Mouse (Mus musculus) embryo, embryonic 9.5 days (tissue): ENCODE results near the gene Smarcc2.
"Not testable (repeated sequence)": the region's sequence is repeated elsewhere in the genome, so short reads cannot be mapped to it uniquely, and the experiment has no call there.

Experiments used
- DNase-seq: peaks from one replicate; pipeline ENCODE4 v3.0.0-alpha.2; 2017; ENCODE audit errors: extremely low spot score

The Smarcc2 gene

DNA sequence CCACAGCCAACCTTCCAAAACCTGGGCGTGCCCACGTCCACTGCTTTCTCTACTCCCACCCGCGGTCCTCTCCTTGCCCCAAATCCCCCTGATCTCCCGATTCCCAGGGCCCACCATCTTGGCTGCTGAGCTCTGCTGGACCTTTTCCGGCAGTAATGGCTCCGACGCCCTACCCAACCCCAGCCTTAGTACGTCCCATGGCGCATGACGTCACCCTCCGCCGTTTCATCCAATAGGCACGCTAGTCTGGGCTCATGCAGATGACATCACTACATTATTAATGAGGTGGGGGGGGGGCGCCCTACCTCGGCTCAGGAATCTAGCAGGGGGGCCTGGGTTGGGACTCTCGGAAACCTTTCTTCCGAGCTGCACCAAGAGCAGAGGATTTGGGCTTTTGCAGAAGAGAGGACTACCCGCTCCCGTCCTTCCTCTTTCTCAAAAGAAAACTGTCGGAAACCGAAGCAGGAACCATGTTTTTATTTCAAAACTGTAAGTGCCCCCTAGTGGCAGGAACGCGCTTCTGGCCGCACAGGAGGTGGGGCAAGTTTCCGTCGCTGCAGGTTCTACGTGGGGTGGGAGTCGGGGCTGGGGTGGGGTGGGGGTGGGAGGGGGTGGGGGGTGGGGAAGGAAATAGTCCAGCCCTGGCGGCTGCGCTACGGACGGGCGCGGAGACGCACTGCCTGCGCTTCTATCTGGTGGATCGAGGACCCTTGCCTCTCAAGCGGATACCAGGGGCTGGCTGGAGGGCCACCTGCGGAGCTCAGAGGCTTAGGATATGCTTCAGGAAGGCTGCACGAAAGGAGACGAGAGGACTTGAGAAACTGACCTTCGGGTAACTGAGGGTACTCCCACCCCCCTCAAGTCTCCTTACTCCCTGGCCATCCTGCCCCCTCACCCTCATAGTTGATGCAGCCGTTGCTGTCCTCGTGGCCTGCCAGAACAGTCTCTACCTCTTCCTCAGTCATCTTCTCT is 34.9 kb downstream of the Smarcc2 start, which contains the start of gene Myl6:
Gene Myl6, minus strand, starts transcription at position 451 of the 972 bp plus-strand sequence.
- DNase-seq = peak; percentile 97

DNA sequence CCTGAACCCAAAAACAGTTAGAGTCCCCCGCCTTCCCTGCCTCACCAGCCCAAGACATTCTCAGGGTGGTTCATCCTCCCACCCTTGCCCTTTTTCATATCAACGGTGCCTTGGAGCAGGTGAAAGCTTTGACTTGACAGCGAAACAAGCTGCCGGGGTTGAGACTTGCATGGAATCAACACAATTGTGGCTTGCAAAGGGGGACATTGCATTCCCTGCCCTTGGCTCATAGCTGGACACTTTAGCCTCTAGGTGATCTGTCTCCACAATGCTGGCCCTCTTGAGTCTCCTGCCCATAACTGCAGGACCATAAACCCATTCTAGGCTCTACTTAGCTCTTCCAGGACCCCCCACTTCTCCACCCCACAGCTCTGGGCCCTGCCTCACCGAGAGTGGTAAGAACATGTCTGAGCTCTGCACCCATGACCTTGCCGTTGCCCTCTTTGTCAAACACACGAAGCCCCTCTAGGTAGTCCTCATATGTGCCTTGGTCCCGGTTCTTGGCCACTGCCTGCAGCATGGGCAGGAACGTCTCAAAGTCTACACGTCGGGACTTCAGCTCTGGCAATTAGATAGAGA is 35.7 kb downstream of the Smarcc2 start:
- DNase-seq = no peak

DNA sequence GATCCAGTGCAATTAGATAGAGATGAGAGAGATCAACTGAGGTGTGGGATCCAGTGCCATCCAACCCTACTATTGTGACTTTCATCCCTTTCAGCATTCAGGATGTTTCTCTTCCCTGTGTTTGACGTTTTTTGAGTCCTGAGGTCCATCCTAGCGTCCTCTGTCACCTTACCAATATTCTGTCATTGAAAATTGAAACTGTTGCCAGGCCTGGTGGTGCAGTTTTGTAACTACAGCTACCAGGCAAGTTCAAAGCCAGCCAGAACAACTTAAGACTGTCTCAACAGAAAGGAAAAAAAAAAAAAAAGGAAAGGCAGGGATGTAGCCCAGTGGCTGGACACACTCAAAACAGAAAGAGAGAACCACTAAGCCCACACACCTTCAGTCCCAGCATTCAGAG is 36.2 kb downstream of the Smarcc2 start:
- no peak for DNase-seq

DNA sequence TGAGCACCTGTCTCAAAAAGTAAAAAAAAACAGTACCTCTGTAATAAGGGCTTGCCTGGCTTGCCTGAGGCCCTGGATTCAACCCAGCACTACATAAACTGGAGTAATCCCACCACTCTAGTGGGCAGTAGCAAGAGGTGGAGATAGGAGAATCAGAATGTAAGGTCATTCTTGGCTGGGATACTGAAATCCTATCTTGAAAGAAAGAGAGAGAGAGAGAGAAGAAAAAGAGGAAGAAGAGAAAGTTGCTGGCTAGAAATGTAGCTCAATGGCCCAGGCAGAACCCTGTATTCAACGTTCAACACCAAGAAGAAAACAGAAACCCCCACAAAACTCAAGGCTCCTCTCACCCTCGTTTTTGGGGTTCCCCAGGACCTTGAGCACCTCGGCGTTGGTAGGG is 36.9 kb downstream of the Smarcc2 start:
- DNase-seq = no peak

DNA sequence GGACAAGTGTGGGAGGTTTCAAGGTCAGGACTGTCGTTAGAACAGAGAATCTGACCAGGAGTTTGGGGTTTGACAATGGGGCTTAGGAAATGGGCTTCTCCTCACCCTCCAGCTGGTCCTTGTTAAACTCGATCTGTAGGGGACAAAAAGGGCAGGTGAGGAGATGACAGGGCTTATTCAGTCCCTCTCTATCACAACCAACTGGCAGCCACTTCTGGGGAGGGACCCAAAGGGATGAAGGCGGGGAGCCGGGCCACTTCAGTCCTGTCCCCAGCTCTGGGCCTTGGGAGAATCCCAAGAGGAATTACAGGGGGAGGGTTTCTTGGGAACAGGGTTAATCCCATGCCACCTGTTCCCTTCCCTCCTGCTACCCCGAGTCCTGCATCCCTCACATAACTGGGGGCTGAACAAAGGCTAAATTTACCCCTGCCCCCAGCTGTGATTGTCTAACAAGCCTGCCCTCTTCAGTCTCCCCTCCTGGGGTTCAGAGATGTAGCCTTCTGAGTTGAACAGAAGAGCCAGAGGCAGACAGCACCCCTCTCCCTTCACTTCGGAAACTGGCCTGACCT is 37.5 kb downstream of the Smarcc2 start:
- no peak for DNase-seq

DNA sequence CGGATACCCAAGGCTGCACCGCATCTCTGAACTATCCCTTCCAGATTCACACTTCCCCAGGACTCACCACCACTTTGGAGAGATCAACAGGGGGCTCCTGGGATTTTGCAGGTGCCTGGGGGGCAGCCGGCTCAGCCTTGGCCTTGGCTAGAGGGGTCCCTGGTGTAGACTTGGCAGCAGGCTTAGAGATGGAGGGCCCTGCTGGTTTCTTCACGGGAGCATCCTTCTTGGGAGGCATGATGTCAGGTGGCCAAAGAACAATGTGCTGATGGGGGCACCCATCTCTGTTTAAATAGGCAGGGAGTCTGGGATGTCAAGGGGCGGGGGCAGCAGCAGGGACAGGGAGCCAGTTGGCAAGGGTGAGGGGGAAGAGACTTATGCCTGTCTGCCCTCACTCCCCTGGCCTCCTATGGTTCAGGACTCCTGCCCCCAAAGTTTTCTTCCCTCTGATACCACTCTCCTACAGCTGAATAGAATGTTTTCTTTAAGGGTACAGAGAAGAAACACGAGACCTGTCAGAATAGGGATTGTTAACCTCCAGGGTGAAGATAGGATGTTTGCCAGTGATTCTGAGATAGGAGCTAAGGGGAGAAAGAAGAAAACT is 38.2 kb downstream of the Smarcc2 start:
- DNase-seq = no peak

DNA sequence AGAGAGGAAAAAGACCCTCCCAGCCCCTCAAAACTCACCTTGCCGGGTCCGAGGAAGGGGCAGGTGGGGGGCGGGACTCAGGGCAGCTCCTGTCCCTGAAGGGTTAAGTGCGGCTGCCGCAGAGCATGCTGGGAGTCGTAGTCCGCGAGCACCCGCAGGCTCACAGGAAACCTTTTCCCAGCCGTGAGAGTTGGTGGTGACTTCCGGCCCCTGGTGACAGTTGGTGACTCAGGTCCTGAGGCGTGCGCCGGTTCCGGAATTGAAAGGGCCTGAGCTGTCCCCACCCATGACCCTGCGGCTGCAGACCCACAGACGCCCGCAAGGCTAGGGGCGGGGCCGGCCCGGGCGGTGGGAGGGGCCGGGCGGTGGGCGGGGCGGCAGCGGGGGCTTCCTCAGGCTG is 39.5 kb downstream of the Smarcc2 start, which contains the start of gene Myl6b:
Gene Myl6b, minus strand, starts transcription at position 96 of the 400 bp plus-strand sequence.
- DNase-seq = peak; percentile 94

DNA sequence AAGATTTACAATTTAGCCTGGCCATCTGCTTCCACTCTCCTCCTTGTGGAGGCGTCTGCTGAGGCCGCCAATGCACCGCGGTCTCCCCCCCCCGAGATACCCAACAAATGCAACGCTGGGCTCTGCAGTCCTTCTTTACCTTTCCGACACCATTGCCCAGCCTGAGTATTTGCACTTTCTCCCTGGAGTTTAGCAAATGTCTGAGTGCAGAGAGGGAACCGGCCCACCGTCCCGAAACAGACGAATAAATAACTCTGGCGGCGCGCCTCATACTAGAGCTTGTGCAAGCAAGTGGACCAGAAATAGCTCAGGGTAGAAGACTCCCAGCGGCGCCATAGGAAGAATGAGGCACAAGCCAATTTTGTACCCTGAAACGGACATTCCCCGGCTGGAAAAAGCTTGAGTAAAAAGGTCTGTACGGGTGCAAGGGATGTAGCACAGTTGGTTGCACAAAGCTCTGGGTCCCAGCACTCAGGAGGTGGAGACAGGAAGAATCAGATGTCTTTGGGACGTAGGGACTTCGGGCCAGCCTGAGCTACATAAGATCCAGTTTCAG is 40.1 kb downstream of the Smarcc2 start:
- peak; percentile 61 for DNase-seq

DNA sequence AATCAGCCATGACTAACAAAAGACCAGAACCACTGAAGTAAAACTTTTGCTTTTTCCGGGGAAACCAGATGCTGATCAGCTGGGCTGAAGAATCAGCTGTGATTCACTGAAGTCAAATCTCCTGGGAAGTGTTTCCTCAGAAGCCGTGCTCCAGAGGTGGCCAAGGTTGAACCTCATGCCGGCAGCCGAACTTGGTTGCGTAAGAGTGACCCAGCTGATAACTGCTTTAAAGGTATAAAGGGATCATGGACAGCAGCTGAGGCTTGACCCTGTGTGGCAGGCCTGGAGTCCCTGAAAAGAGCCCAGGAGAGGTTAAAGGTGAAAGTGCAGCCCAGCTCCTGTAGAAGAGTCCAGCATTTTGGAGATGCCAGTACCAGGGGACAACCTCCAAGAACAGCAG is 43.3 kb downstream of the Smarcc2 start:
- DNase-seq = no peak

DNA sequence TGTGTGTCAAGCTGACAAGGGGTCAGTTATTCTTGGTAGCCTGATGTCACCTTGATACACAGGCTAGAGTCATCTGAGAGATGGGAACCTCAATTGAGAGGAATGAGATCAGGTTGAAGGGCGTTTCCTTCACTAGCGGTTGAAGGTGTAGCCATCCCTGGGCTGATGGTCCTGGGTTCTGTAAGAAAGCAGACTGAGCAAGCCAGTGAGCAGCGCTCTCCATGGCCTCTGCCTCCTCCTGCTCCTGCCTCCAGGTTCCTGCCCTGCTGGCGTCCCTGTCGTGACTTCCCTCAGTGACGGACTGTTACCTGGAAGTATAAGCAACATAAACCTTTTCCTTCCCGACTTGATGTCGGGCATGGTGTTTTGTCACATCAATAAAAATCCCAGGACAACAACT is 44.5 kb downstream of the Smarcc2 start:
- no peak for DNase-seq

DNA sequence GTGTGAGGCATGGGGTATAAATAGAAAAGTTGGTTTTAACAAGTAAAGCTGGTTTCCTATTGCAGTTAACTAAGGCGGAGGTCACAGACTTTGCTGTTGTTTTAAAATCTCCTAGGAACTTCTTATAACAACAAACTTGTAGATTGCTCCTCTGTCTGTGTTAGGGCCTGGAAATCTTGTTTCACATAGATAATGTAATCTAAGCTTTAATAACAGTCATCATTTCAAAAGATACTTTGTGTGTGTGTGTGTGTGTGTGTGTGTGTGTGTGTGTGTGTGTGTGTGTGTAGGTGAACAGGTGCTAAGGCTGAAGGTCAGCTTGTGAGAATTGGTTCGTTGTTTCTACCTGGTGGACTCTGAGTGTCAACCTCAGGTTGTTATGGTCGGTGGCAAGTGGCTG is 45.0 kb downstream of the Smarcc2 start:
- DNase-seq = no peak

DNA sequence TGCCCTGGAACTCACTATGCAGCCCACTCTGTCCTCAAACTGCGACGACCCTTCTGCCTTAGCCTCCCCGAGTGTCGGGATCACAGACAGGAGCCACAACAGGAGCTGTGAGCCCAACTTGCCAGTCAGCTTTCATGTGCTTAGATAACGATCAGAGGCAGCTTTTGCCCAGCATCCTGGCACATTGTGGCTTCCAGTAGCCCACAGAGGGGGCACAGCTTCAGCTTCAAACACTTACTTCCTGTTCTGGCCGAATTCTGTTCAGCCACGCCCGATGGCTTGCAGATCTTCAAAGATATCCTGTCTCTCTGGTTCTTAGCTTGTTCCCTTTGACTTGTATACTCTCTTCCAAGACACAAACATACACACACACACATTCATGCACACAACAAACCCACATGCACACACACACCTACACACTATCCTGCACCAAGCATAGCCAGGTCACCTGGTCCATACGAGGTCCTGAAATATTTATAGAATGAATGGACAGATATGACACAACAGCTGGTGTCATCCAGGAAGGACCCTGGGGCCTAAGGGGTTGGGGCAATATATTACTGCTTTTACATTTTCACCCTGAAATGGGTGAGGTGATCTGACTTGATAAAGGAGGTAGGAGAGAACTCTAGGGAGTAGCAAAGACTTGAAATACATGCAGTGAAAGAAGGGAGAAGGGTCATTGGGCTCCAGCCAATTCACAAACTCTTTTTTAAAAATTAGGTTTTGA is 45.8 kb downstream of the Smarcc2 start:
- no peak for DNase-seq

DNA sequence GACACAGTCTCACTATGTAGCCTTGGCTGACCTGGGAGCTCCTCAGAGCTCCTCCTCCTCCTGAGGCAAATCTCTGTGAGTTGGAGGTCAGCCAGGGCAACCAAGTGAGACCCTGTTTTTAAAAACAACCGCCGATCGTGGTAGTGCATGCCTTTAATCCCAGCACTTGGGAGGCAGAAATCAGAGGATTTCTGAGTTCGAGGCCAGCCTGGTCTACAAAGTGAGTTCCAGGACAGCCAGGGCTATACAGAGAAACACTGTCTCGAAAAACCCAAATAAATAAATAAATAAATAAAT is 46.3 kb downstream of the Smarcc2 start:
- not testable (repeated sequence) for DNase-seq

DNA sequence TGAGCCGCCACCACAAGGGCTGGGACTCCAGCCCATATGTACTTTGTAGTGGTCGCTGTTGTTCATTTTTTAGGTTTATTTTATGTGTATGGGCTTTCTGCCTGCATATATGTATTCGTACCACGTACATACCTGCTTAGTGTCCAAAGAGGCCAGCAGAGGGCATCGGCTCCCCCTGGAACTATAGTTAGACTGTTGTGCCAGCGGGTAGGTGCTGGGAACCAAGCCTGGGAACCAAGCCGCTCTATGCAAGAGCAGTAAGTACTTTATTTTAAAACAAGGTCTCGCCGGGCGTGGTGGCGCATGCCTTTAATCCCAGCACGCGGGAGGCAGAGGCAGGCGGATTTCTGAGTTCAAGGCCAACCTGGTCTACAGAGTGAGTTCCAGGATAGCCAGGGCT is 46.9 kb downstream of the Smarcc2 start:
- DNase-seq = no peak

DNA sequence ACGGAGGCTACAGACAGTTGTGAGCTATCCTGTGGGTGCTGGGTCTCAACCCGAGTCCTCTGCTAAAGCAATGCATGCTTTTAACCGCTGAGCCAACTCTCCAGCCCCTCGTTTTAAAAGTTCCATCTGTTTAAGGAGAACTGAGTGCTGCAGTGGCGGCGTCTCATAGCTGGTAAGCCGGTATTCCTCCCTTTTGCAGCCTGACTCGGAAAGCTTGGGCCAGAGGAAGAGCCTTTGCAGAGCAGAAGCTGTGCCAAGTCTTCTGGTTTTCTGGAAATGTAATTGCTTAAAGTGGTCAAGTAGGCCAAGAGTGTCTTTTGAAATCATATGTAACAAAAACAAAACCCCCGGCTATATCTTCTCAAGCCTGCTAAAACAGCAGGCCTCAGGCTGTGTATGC is 49.2 kb downstream of the Smarcc2 start:
- no peak for DNase-seq

DNA sequence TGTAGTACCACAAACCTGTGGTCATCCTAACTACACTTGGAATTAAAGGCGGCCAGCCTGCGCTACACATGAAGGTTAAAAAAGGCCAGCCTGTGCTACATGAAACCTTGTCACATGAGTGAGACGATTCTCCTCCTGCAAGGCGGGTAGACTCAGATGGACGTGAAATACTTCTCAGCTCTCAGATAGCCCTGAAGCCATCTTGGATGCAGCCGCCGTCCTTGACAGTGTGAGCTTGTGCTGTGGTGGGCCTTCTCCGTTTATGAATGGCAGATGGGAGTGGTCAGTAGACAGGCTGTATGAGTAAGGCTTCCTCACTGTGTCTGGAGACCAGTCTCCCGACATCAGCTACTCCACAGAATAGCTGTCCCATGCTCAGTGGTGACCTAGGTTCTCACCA is 50.2 kb downstream of the Smarcc2 start:
- no peak for DNase-seq

DNA sequence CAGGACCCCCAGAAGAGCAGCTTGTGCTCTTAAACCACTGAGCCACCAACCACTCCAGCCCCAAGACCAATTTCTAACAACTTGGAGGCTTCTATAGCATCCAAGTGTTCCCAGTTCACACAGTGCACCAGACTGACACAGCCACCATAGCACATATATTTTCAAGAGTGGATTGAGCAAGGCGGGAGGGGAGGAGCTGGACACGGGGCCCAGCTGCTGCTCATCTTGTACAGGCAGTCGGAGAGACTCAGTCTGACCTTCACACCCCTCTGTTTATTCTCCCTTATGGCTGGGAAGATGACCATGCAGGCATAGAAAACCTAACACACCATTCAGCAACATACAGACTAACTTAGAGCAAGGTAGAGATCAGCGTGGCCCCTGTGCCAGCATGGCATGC is 50.8 kb downstream of the Smarcc2 start:
- DNase-seq = no peak

DNA sequence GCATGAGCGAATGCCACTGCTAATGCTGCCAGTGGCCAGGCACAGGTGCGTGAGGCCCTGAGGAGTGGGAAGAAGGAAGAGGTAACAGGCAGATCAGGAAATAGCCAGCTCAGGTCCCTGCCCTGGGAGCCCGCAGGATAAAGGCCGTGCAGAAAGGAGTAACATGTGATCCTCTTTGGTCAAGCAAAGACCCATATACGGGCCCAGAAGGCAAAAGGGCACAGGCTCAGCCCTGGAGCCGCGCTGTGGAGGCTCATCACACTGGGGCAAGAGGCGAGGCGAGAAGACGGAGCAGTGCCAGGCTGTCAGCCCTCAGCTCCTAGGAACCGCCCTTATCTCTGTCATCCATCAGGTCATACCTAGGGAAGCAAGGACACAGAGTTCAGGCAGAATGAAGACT is 51.3 kb downstream of the Smarcc2 start:
- DNase-seq = no peak

DNA sequence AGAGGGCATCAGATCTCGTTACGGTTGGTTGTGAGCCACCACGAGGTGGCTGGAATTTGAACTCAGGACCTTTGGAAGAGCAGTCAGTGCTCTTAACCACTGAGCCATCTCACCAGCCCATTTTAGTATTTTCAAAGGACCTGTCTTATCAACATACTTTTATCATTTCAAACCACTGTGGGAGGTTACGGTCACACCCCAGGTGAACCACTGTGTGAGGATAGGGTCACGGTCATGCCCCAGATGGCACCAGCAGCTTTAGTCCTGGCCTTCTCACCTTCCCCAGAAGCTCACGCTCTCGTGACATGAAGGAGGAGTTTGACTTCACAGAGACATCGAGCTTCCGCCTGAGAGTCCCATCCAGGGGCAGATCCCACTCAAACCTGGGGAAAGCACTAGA is 52.1 kb downstream of the Smarcc2 start:
- DNase-seq = no peak

DNA sequence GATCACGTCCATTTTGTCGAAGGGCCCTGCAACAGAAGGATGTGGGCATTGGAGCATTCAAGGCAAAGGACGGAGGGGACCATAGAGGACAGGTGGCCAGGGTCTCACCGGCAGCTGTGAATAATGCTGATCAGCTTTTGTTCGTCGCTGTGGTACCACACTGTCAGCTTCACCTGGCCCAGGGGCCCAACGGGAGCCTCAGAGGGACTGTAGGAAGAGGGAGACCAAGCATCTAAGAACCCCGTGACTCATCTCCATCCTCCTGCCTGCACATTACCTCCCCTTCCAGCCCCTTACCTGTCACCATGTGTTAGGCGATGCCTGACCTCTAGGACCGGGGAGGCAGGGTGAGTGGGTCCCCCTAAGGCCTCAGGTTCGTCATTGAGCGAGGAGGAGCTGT is 52.7 kb downstream of the Smarcc2 start:
- DNase-seq = no peak

DNA sequence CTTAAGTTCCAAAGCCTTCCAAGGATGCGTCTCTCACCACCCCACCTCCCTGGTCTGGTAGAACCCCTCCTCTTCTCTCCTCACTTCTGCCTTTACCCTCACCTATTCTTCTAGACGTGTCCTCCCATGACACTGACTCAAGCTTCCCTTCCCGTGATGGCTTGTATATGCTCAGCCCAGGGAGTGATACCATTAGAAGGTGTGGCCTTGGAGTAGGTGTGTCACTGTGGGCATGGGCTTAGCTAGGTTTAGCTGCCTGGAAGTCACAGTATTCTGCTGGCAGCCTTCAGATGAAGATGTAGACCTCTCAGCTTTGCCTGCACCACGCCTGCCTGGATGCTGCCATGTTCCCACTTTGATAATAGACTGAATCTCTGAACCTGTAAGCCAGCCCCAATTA is 56.0 kb downstream of the Smarcc2 start:
- DNase-seq = no peak

DNA sequence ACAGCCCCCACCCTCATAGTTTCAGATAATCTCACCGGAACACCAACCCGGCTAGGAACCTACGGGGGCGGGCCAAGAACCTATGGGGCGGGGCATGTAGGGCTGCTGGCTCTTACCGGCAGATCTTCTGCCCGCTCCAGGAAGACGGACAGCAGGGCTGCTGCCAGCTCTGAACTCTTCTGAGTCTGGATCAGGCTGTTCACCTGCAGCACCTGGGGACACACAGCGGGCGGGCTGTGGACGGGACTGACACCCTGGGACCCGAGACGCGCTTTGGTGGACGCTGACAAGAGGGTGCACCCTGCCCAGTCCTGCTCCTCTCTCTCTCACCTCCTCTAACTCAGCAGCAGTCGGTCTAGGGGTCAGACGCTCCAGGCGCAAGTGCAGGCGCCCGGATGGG is 57.0 kb downstream of the Smarcc2 start:
- DNase-seq = no peak
